Comparison of ENCODE assay signal across 8 mouse cellular contexts in the genomic region with DNA sequence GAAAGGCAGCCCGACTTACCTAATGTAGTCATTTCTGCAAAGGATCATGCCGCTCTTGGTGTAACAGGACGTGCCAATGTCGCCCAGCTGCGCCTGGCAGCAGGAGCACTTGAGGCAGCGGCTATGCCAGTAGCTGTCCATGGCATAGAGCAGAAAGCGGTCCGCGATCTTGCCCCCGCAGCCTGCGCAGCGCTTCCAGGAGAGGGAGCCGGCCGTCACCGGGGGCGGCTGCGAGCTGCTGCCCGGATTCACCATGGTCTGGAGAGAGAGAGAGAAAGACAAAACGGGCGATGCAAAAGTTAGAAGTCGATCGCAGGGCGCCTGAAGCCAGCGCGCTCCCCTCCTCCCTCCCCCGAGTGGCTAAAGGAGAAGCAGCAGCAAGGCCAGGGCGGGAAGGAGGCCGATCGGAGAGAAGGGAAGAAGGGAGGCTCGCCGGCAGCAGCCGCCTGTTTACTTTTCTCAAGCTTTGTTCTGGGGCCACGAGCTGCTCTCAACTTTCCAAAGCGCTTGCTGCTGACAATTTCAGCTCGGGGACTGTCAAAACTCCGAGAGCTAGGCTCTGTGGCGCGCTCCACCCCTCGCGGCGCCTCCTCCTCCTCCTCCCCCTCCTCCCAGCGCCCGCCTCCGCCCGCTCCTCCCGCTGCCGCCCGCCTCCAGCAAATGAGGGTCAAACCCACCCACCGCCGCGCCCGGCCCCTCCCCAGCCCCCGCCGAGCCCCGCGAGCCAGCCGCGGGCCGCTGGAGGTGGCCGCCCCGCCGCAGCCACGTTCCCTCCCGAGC. TPM values are rescaled to one million over a fixed set of nuclear protein-coding genes. Genes with fewer than 3 reads are reported as not detected.
DNase-seq lines count a peak whose midpoint lies in the region; ATAC-seq and TF ChIP-seq lines count a peak whose summit lies in the region.

No protein-coding gene starts in this region.

- intact Hi-C loops in gastrocnemius, adult 2 months (cut with DNase I): loop anchor here (10.0 kb wide), 2 partner anchors 513 to 1733 kb away; partner anchors contain the start of gene 2410004B18Rik

- peaks cover 26% of the 10 kb centered on the region for H3K4me1 ChIP-seq in hindbrain, embryonic 16.5 days (ENCODE audit: control insufficient read depth, insufficient read depth, low read depth, low read length)
- H3K4me1 ChIP-seq in limb, embryonic 10.5 days: peaks cover 56% of the 10 kb centered on the region
- H3K4me1 ChIP-seq in midbrain, embryonic 11.5 days (ENCODE audit: control insufficient read depth, insufficient read depth, low read length): peaks cover 25% of the 10 kb centered on the region

- H3K27ac ChIP-seq in gastrocnemius, adult 2 months: peak overlapping the region; percentile 96
- peak overlapping the region; percentile 86 for H3K27ac ChIP-seq in hindbrain, embryonic 16.5 days (ENCODE audit: low read depth, low read length)
- peak overlapping the region; percentile 98 for H3K27ac ChIP-seq in limb, embryonic 10.5 days
- peak overlapping the region; percentile 71 for H3K27ac ChIP-seq in midbrain, embryonic 11.5 days (ENCODE audit: low read depth, low read length)

- peak; percentile 15 for ATAC-seq in hindbrain, embryonic 16.5 days
- peak; percentile 56 for ATAC-seq in midbrain, embryonic 11.5 days (ENCODE audit: low FRiP score)
- ATAC-seq in activated CD4-positive, CD25-positive, alpha-beta regulatory T cell, adult 4 months: no peak

- peak overlapping the region; percentile 63 for H3K9ac ChIP-seq in hindbrain, embryonic 16.5 days (ENCODE audit: low read depth, low read length)
- peak overlapping the region; percentile 93 for H3K9ac ChIP-seq in midbrain, embryonic 11.5 days (ENCODE audit: low read length)

- H3K9me3 ChIP-seq in hindbrain, embryonic 16.5 days (ENCODE audit: control insufficient read depth, low read length): no peaks in the 10 kb centered on the region
- H3K9me3 ChIP-seq in limb, embryonic 10.5 days (replicated peaks): no peaks in the 10 kb centered on the region
- H3K9me3 ChIP-seq in midbrain, embryonic 11.5 days (ENCODE audit: control insufficient read depth, low read length): no peaks in the 10 kb centered on the region

- H3K4me2 ChIP-seq in hindbrain, embryonic 16.5 days (ENCODE audit: low read length): peak overlapping the region; percentile 90
- peak overlapping the region; percentile 94 for H3K4me2 ChIP-seq in midbrain, embryonic 11.5 days

- H3K4me3 ChIP-seq in gastrocnemius, adult 2 months: peak overlapping the region; percentile 92
- peak overlapping the region; percentile 77 for H3K4me3 ChIP-seq in hindbrain, embryonic 16.5 days (ENCODE audit: low read length)
- H3K4me3 ChIP-seq in limb, embryonic 10.5 days: peak overlapping the region; percentile 91
- peak overlapping the region; percentile 80 for H3K4me3 ChIP-seq in midbrain, embryonic 11.5 days (ENCODE audit: low read depth, low read length)

- under 1% methylated on average over 48 of the region's 64 CpGs for WGBS in hindbrain, embryonic 16.5 days
- under 1% methylated on average over 60 of the region's 64 CpGs for WGBS in limb, embryonic 10.5 days
- WGBS in midbrain, embryonic 11.5 days: under 1% methylated on average over 64 of the region's 64 CpGs

- H3K36me3 ChIP-seq in hindbrain, embryonic 16.5 days (ENCODE audit: control insufficient read depth, insufficient read depth, low read length): no peaks in the 10 kb centered on the region
- peaks cover 27% of the 10 kb centered on the region for H3K36me3 ChIP-seq in limb, embryonic 10.5 days
- H3K36me3 ChIP-seq in midbrain, embryonic 11.5 days (ENCODE audit: control insufficient read depth, insufficient read depth, low read length): no peaks in the 10 kb centered on the region

- DNase-seq in NIH3T3 (ENCODE audit: low read depth): peak; percentile 84
- peak; percentile 39 for DNase-seq in cerebellum, adult 9-10 months
- DNase-seq in gastrocnemius, adult 2 months: peak; percentile 92
- DNase-seq in limb, embryonic 10.5 days (ENCODE audit: low spot score): peak; percentile 92
- DNase-seq in midbrain, embryonic 11.5 days (ENCODE audit: low spot score, missing footprints): peak; percentile 98
- peak; percentile 59 for DNase-seq in skeletal muscle tissue, adult 2 months (ENCODE audit: low read depth, low spot score)

- no peaks in the 10 kb centered on the region for H3K27me3 ChIP-seq in hindbrain, embryonic 16.5 days (replicated peaks; ENCODE audit: control insufficient read depth, insufficient read depth, low read length)
- H3K27me3 ChIP-seq in limb, embryonic 10.5 days (ENCODE audit: low read depth, poor library complexity, severe bottlenecking): no peaks in the 10 kb centered on the region
- peaks cover 4% of the 10 kb centered on the region; the same call in 1 of the 2 replicates for H3K27me3 ChIP-seq in midbrain, embryonic 11.5 days (ENCODE audit: control insufficient read depth, insufficient read depth, low read length)

- peak; percentile 12; the same call in 1 of the 2 replicates for TF ChIP-seq CTCF in gastrocnemius, adult 2 months (IDR thresholded peaks at IDR 0.05)

RNA-seq across cellular contexts. Expression of gene Lmo4, which starts 3.0 kb away (rescaled TPM):
- 10 to 100 TPM; 23.4 to 24.5 TPM for total RNA-seq in gastrocnemius, adult 2 months (2021)
- polyA plus RNA-seq in hindbrain, embryonic 16.5 days (2015; fragmentation: Nextera tagmentation; extraction: Ambion mirVana): 132 and 159 TPM in 2 replicates
- 45.9 and 56.6 TPM in 2 replicates for polyA plus RNA-seq in limb, embryonic 10.5 days (2016; fragmentation: Nextera tagmentation; extraction: Ambion mirVana)
- polyA plus RNA-seq in midbrain, embryonic 11.5 days (2014; fragmentation: Nextera tagmentation; extraction: Ambion mirVana): 41.5 and 49.0 TPM in 2 replicates
- 10 to 100 TPM in 1 of 2 experiments, 1 to 10 TPM in 1; 8.6 to 12.0 TPM for polyA plus RNA-seq in activated CD4-positive, CD25-positive, alpha-beta regulatory T cell, adult 4 months (2017; shearing (Covaris generic))

Comparison
In these comparisons a context has a peak if more than half of its experiments do, and no peak if none do; other contexts are left out.
1. DNase-seq: peak in every context shown above with its lines; median percentile 98 in midbrain, embryonic 11.5 days; 92 in gastrocnemius, adult 2 months; 92 in limb, embryonic 10.5 days; 84 in NIH3T3; 59 in skeletal muscle tissue, adult 2 months; 39 in cerebellum, adult 9-10 months.